Mouse (Mus musculus) intestine, embryonic 16.5 days (tissue): ENCODE results near the gene Mettl7a1. TPM values are rescaled to one million over a fixed set of nuclear protein-coding genes. Genes with fewer than 3 reads are reported as not detected.
"Not testable (repeated sequence)": the region's sequence is repeated elsewhere in the genome, so short reads cannot be mapped to it uniquely, and the experiment has no call there.

Source experiments
- ATAC-seq: fragments of 200-750 bp; cut with Nextera tagmentation; 2 replicates; pipeline ENCODE4 v1.8.0; 2017; ENCODE audit warnings: moderate TSS enrichment, moderate library complexity
- H3K27ac ChIP-seq: fragments of 300-500 bp; sonication (generic); 2 replicates; pipeline ENCODE4 v1.5.1; 2014; ENCODE audit warnings: mild to moderate bottlenecking, low read length
- H3K27me3 ChIP-seq: fragments of 300-500 bp; sonication (generic); replicated peaks from 2 replicates; pipeline ENCODE4 v1.6.1; 2014; ENCODE audit warnings: low read length, control low read depth, mixed read lengths; ENCODE audit not compliant: control insufficient read depth, insufficient read depth
- H3K36me3 ChIP-seq: fragments of 300-500 bp; sonication (generic); 2 replicates; pipeline ENCODE4 v1.6.1; 2014; ENCODE audit warnings: low read length, control low read depth; ENCODE audit not compliant: control insufficient read depth, insufficient read depth
- H3K4me1 ChIP-seq: fragments of 300-500 bp; sonication (generic); 2 replicates; pipeline ENCODE4 v1.6.1; 2014; ENCODE audit warnings: low read length, control low read depth, mixed read lengths; ENCODE audit not compliant: control insufficient read depth, insufficient read depth
- H3K4me2 ChIP-seq: fragments of 300-500 bp; sonication (generic); 2 replicates; pipeline ENCODE4 v1.6.1; 2014; ENCODE audit warnings: low read depth, low read length, control low read depth
- H3K4me3 ChIP-seq: fragments of 300-500 bp; sonication (generic); 2 replicates; pipeline ENCODE4 v1.5.1; 2014; ENCODE audit warnings: mild to moderate bottlenecking, low read length
- H3K9ac ChIP-seq: fragments of 300-500 bp; sonication (generic); 2 replicates; pipeline ENCODE4 v1.6.1; 2014; ENCODE audit warnings: low read depth, low read length
- H3K9me3 ChIP-seq: fragments of 300-500 bp; sonication (generic); 2 replicates; pipeline ENCODE4 v1.6.1; 2016; ENCODE audit warnings: low read length, control low read depth; ENCODE audit not compliant: control insufficient read depth
- WGBS: fragments of 180-500 bp; shearing (Covaris S2); extraction: QIAGEN DNeasy Blood & Tissue Kit; methylation state at CpG from one replicate; pipeline ENCODE4 v1.1.7; 2014; 5-methylcytosine and 5-hydroxymethylcytosine counted together
- polyA plus RNA-seq: library from polyadenylated mRNA; unstranded; fragments of >200 nt; fragmentation: Nextera tagmentation; extraction: Ambion mirVana; gene quantifications from 2 replicates; pipeline ENCODE4 v1.2.1, GENCODE M21; 2015

The Mettl7a1 gene
- polyA plus RNA-seq, 1 experiment from 2014 or later = 7.4 TPM

DNA sequence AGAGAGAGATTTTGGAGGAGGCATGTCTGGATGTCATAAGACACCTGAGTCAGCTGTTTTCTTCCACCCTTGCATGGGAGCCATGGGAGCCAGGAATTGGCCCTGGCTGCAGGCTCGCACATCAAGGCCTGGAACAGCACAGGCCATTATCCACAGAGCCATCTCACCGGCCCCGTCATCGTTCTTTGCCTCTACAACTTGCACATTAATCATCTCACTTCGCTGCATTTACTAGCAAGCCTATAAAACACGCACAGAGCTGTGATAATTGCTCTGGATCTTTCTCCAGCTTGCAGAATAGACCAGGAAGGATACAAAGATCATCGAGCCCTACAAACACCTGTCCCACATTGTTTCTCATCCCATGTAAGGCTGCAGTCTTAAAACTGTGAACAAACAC, 26.8 kb downstream of the Mettl7a1 start:
- Histone ChIP-seq H3K4me3 (no peak overlapping the region), H3K4me1 (no peaks in the 10 kb centered on the region), H3K36me3 (no peaks in the 10 kb centered on the region), H3K27ac (no peak overlapping the region), H3K27me3 (no peaks in the 10 kb centered on the region), H3K9me3 (no peaks in the 10 kb centered on the region), H3K9ac (no peak overlapping the region), H3K4me2 (no peak overlapping the region)
- 67% methylated on average over 7 of the region's 7 CpGs for WGBS
- ATAC-seq = no peak

DNA sequence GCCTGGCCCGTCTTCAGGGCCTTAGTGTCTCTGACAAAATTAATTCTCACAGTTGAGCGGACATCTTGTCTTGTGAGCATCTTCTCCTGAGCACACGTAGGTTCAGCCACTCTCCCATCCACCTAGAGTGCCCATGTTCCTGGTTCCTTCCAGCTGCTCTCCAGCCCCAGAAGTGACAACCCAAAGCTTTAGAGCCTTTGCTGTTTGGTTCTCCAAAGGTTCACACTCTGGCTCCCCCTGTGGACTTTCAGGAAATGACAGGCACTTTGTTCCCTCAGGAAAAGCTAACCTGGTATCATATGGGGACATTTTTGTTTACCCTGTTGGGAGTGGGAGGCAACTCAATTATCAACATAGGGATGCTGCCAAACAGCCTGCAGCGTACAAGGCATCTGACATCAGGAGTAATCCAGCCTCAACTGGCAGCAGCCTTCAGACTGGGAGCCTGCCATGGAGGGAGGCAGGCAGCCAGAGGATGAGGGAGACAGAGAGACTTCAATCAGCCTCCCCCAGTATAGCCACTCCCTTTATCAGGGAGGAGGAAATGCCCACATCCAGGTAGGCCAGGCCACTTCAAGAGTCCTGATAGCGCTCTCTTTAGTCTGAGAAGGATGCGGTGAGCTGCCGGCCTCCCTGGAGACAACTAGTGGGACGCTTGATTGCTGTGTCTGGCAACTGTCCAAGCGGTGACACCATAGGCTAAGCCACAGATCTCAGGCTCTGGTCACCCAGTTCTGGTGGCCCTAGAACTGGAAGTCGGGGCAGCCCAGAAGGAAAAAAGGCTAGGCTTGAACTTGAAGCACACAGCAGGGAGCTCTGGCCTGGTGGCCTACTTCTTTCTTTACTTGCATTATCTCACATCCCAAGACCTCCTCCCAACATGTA, 28.4 kb downstream of the Mettl7a1 start:
- H3K27me3 ChIP-seq, H3K9ac ChIP-seq, H3K27ac ChIP-seq, H3K4me3 ChIP-seq, H3K4me2 ChIP-seq, H3K9me3 ChIP-seq, H3K4me1 ChIP-seq, H3K36me3 ChIP-seq: not testable (repeated sequence)
- peak; percentile 21; the same call in 1 of the 2 replicates for ATAC-seq
- WGBS = 33% methylated on average over 2 of the region's 10 CpGs

DNA sequence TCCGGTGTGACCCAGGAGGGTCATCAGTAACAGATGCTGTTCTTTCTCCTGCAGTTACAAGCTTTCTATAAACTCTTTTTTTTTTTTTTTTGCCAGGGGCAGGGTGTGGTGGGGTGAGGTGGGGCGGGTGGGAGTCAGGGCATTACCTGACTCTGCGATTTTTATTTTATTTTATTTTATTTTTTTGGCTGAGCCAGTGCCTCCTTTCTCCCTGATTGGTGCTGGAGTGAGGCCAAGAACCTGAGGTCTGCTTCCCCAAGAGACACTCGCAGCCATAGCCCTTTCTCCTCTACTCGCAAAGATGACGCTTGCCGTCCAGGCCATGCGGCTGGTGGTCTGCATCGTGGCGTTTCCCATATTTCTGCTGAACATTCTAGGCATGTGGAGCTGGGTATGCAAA, 30.7 kb downstream of the Mettl7a1 start, which contains the start of gene Mettl7a3:
Mettl7a3 (plus strand) TSS at position 301 of the 400 bp plus-strand sequence.
- Histone ChIP-seq H3K4me2 (no peak within 1 kb of the TSS), H3K9ac (no peak within 1 kb of the TSS), H3K27ac (no peak within 1 kb of the TSS), H3K9me3 (no peaks in the 10 kb centered on the region), H3K4me3 (no peak within 1 kb of the TSS), H3K36me3 (no peaks in the 10 kb centered on the region), H3K27me3 (no peaks in the 10 kb centered on the region), H3K4me1 (no peaks in the 10 kb centered on the region)
- ATAC-seq = no peak
- 72% methylated on average over 10 of the region's 10 CpGs for WGBS

DNA sequence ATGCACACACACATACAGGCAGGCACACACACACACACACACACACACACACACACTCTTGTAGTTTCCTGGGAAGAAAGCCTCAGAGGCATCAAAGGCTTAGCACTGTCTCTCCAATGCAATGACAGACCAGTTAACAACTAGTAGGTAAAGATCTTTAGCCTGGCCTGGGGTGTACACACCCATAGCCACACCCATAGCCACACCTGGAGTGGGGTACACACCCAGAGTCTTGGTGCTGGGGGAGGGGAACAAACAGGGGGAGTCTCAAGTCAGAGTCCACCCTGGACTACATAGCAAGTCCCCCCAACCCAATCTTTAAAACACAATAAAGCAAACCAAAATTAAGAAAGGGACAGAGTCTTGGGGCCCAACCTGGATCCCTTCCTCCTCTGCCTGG, 33.4 kb downstream of the Mettl7a1 start:
- peak; percentile 63 for ATAC-seq
- not testable (repeated sequence) for H3K27ac ChIP-seq, H3K36me3 ChIP-seq, H3K4me1 ChIP-seq, H3K4me2 ChIP-seq, H3K4me3 ChIP-seq, H3K9me3 ChIP-seq, H3K27me3 ChIP-seq, H3K9ac ChIP-seq

DNA sequence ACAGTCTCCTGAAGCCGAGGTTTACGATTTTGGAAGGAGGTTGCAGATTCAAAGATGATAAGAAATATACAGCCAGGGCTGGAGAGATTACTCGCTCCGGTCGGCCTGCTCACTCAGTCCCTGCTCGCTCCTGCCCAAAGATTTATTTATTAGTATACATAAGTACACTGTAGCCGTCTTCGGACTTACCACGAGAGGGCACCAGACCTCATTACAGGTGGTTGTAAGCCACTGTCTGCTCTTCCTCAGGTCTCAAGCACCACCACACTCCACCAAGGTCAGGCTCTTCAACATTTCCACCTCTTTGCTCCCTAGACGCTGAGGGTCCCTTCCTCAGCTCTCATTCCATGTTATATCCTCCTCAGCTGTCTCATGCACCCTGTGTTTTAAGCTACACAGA, 33.9 kb downstream of the Mettl7a1 start:
- H3K4me2 ChIP-seq, H3K4me1 ChIP-seq, H3K27ac ChIP-seq, H3K27me3 ChIP-seq, H3K9ac ChIP-seq, H3K36me3 ChIP-seq, H3K4me3 ChIP-seq, H3K9me3 ChIP-seq: not testable (repeated sequence)
- 13% methylated on average over 10 of the region's 10 CpGs for WGBS
- ATAC-seq = peak; percentile 58; the same call in 1 of the 2 replicates

DNA sequence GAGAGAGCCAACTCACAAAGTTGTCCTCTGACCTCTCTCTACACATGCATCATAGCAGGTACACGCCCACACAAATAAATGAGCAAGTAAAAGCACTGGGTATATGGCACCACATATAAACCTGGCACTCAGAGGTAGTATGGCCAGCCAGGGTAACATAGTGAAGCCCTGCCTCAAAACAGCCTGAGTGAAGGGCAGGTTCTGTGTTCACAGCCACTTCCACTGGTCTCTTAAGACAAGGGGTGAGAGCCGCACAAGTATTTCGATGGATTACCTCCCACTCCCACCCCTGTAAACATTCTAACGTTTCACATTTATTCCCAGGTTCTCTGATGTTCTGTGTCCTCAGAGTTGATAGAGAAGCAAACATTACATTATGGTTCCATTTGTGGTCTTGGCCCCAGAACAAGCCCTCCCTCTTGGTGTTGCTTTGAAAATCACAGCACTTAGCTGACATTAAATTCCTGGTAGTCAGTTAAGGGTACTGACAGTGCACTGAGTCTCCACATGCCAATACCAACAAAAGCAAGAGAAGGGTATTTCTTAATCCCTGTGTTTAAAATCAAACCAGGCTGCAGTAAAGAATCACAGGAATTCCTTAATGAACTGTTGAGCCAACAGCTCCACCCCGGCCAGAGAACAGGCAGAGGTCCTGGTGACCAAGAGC, 37.5 kb downstream of the Mettl7a1 start:
- H3K4me1 ChIP-seq, H3K4me3 ChIP-seq, H3K9ac ChIP-seq, H3K27me3 ChIP-seq, H3K4me2 ChIP-seq, ATAC-seq, H3K27ac ChIP-seq, H3K9me3 ChIP-seq, H3K36me3 ChIP-seq: not testable (repeated sequence)
- WGBS = 45% methylated on average over 4 of the region's 5 CpGs

DNA sequence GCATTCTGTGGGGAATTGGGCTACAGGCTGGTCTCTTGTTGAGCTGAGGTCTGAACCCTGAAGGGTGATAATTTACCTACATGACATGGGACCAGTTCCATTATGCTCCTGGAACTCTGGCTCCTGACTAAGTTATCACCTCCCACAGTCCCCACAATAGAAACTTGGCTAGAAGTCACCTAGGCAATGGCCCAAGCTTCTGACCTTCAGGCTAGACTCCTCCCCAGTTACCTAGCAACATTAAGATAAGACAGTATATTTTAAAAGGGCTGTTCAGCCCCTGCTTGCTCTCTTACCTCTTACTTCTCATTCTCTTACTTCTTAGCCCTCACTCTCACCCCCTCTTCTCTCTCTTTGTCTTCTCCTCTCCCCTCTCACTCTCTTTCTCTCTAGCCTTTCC, 41.5 kb downstream of the Mettl7a1 start:
- H3K9ac ChIP-seq = no peak overlapping the region
- ATAC-seq = no peak

DNA sequence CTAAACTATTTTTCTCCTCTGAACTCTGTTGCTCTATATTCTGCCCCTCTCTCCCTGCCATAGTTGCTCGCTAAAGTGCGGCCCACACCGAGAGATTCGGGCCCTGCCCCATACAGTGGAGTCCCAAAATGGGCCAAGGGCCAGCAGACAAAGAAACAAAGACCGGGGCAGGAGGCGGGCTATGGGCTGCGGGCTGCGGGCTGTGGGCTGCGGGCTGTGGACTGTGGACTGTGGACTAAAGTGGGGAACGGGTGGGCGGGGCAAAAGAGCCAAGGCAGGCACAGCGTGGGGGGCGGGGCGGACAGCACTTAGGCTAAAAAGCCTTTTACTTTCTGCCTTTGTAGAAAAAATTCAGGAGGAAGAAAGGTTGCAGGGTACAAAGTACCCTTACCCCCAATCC, 42.8 kb downstream of the Mettl7a1 start:
- WGBS = 67% methylated on average over 14 of the region's 14 CpGs
- Histone ChIP-seq H3K27ac (no peak overlapping the region), H3K9me3 (peaks cover 3% of the 10 kb centered on the region; the same call in 1 of the 2 replicates), H3K4me2 (no peak overlapping the region), H3K27me3 (no peaks in the 10 kb centered on the region), H3K4me3 (no peak overlapping the region), H3K36me3 (no peaks in the 10 kb centered on the region), H3K9ac (no peak overlapping the region), H3K4me1 (peaks cover 8% of the 10 kb centered on the region; the same call in 1 of the 2 replicates)
- ATAC-seq = peak; percentile 44

More for the DNA sequence above, 41.5 kb downstream of the Mettl7a1 start:
- Histone ChIP-seq H3K27me3 (no peaks in the 10 kb centered on the region), H3K9me3 (peaks cover 3% of the 10 kb centered on the region; the same call in 1 of the 2 replicates), H3K27ac (no peak overlapping the region), H3K4me3 (no peak overlapping the region), H3K4me1 (peaks cover 4% of the 10 kb centered on the region; the same call in 1 of the 2 replicates), H3K36me3 (no peaks in the 10 kb centered on the region), H3K4me2 (no peak overlapping the region)

DNA sequence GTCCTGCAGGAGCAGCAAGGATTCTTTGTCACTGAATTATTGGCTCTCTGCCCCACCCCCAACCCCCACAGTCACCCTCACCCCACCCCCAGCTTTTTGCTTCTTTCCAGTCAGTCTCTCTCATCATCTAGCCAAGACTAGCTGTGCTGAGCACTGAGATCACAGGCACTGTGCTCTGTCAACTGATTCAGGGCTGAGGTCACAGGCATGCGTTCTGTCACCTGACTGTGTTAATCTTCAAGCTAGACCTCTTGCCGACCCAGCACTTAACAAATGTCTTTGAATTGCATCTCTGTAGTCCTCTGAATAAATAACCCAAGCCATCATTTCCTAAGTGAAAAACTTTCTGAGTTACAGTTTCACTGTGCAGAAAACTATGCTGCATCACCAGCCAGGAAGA, 45.6 kb downstream of the Mettl7a1 start:
- 0 out of 2 replicates have a peak, but pooled peaks have one; percentile 39 for ATAC-seq
- WGBS = 25% methylated on average over 2 of the region's 2 CpGs

More for the DNA sequence above, 45.6 kb downstream of the Mettl7a1 start:
- H3K27me3 ChIP-seq = no peaks in the 10 kb centered on the region
- peaks cover 3% of the 10 kb centered on the region; the same call in 1 of the 2 replicates for H3K9me3 ChIP-seq
- no peak overlapping the region for H3K4me3 ChIP-seq
- peaks cover 8% of the 10 kb centered on the region; the same call in 1 of the 2 replicates for H3K4me1 ChIP-seq
- H3K27ac ChIP-seq = no peak overlapping the region
- H3K36me3 ChIP-seq = no peaks in the 10 kb centered on the region
- H3K9ac ChIP-seq = no peak overlapping the region
- H3K4me2 ChIP-seq = no peak overlapping the region
